Mouse (Mus musculus): ENCODE measurements around the gene Cd200r1. TPM values are rescaled to one million over a fixed set of nuclear protein-coding genes. Genes with fewer than 3 reads are reported as not detected.

Cd200r1 gene
- total and polyA plus RNA-seq, 3 experiments: 1.4 to 1.6 TPM; not detected in 1

DNA sequence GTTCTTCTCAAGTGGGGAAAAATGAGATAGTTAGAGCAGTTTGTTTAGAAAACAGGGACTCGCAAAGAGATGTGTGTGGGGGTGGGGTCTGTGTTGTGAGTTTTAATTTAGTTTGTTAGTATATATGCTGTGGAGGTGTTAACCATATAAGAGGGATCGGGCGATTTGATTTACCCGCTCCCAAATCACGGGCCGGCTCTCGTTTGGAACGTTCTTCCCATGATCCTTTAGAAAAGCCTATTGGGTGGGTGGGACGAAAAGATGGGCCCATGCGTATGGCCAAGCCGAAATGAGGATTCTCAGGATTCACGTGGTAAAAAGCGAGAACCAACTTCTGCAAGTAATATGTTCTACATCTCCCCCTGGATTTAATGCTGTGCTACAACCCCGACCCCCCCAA lies 40.7 kb upstream of the Cd200r1 start:
- Histone ChIP-seq H3K9me3 (replicated peaks; ENCODE audit: insufficient read depth, low read length) (no peaks in the 10 kb centered on the region), H3K36me3 (ENCODE audit: control insufficient read depth in 1 of 2, insufficient read depth in 2 of 2, low read length in 2 of 2) (peaks cover 2 to 36% of the 10 kb centered on the region in 2 experiments; a peak in 3 of 4 replicates), H3K4me1 (ENCODE audit: control insufficient read depth in 1 of 2, insufficient read depth in 2 of 2, low read length in 2 of 2) (peaks cover 2 to 10% of the 10 kb centered on the region in 2 experiments; a peak in 3 of 4 replicates), H3K79me2 (ENCODE audit: control insufficient read depth, insufficient read depth, low read length, poor library complexity) (peaks cover 18% of the 10 kb centered on the region), H3K27me3 (ENCODE audit: control insufficient read depth in 1 of 2, insufficient read depth in 2 of 2, low read length in 2 of 2) (no peaks in the 10 kb centered on the region), H3K27ac (ENCODE audit: control insufficient read depth, low read depth, low read length) (peak overlapping the region; percentile 75), H3K4me3 (ENCODE audit: control insufficient read depth in 1 of 2, insufficient read depth in 1 of 2, low read depth in 2 of 2, low read length in 2 of 2) (peak overlapping the region; percentile 90 to 99), H3K9ac (ENCODE audit: control insufficient read depth, low read depth, low read length, poor library complexity, severe bottlenecking) (peak overlapping the region; percentile 95)
- DNase-seq (ENCODE audit: low read depth, low spot score): peak; percentile 69
- TF ChIP-seq USF2 (IDR thresholded peaks at IDR 0.05; ENCODE audit: borderline replicate concordance in 1 of 2, insufficient read depth in 1 of 2, low read depth in 1 of 2, low read length in 2 of 2): no peak
- TF ChIP-seq MYC (IDR thresholded peaks at IDR 0.05; ENCODE audit: low read depth, low read length): 0 out of 2 replicates have a peak, but pooled peaks have one; percentile 65
- no peak for TF ChIP-seq JUND (IDR thresholded peaks at IDR 0.05; ENCODE audit: low read depth, low read length)

DNA sequence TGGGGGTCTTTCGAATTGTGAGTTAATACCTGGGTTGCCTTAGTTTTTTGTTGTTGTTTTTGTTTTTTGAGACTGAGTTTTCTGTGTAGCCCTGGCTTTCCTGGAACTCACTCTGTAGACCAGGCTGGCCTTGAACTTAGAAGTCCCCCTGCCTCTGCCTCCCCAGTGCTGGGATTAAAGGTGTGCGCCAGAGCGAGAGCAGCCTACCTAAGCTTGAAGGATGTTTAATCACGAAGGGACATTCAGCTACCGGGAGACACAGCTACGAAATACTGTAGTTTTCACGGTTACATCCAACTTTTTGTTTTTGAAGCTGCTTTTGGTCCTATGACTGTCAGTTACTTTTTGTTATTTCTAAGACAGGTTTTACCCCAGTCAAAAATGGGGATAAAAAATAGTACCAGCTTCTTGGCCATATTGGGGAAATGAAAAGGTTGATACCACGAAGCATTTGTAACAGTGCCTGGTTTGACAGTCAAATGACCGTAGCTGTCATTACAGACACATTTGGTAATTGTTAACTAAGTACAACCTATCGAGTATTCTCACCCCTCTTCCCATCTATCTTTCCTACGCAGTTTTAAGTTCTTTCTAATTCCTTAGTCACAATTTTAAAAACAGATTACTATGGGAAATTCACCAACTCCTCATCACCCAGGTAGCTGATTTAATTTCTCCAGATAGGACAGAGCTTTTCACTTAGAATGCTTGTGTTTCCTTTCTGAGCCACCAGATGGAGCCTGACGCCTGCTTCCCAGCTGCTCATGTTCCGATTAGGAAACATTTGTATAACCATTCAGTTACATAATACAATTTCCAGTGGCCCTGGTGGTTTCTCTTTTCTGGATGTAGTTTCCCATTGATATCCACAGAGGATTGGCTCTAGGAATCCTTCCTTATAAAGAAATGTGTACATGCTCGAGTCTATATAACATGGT lies 40.0 kb upstream of the Cd200r1 start:
- H3K27ac ChIP-seq (ENCODE audit: control insufficient read depth, low read depth, low read length): no peak overlapping the region
- peak; percentile 86 for DNase-seq (ENCODE audit: low read depth, low spot score)
- H3K9ac ChIP-seq (ENCODE audit: control insufficient read depth, low read depth, low read length, poor library complexity, severe bottlenecking): peak overlapping the region; percentile 95
- no peaks in the 10 kb centered on the region for H3K9me3 ChIP-seq (replicated peaks; ENCODE audit: insufficient read depth, low read length)
- H3K79me2 ChIP-seq (ENCODE audit: control insufficient read depth, insufficient read depth, low read length, poor library complexity): peaks cover 18% of the 10 kb centered on the region
- peak overlapping the region; percentile 90 to 99 for H3K4me3 ChIP-seq (ENCODE audit: control insufficient read depth in 1 of 2, insufficient read depth in 1 of 2, low read depth in 2 of 2, low read length in 2 of 2)
- TF ChIP-seq RAD21 (IDR thresholded peaks at IDR 0.05; ENCODE audit: low read depth, low read length) (peak; percentile 78), POLR2A (IDR thresholded peaks at IDR 0.05; ENCODE audit: control insufficient read depth in 1 of 2, insufficient read depth in 1 of 2, low read depth in 1 of 2, low read length in 2 of 2, poor library complexity in 1 of 2) (no peak), GATA1 (IDR thresholded peaks at IDR 0.05; ENCODE audit: low read depth, low read length) (peak; percentile 21; the same call in 1 of the 2 replicates), BHLHE40 (IDR thresholded peaks at IDR 0.05; ENCODE audit: borderline replicate concordance, low read depth, low read length) (0 out of 2 replicates have a peak, but pooled peaks have one; percentile 21), SIN3A (IDR thresholded peaks at IDR 0.05; ENCODE audit: low read length) (peak; percentile 72), SMC3 (IDR thresholded peaks at IDR 0.05; ENCODE audit: low read depth, low read length) (peak; percentile 89), ZC3H11A (IDR thresholded peaks at IDR 0.05; ENCODE audit: low read depth, low read length) (peak; percentile 69), MEF2A (IDR thresholded peaks at IDR 0.05; ENCODE audit: extremely low read depth, insufficient replicate concordance, low read depth, low read length, poor library complexity, severe bottlenecking) (no peak), JUND (IDR thresholded peaks at IDR 0.05; ENCODE audit: low read depth, low read length) (no peak), ETS1 (IDR thresholded peaks at IDR 0.05; ENCODE audit: low read depth, low read length) (peak; percentile 29; the same call in 1 of the 2 replicates), CTCF (IDR thresholded peaks at IDR 0.05 in 2 of 3, conservative IDR thresholded peaks at IDR 0.05 in 1 of 3; ENCODE audit: control insufficient read depth in 1 of 3, insufficient read depth in 1 of 3, low read depth in 2 of 3, low read length in 3 of 3, poor library complexity in 1 of 3, severe bottlenecking in 1 of 3) (peak; percentile 76 to 85 (median 81))
- H3K4me1 ChIP-seq (ENCODE audit: control insufficient read depth in 1 of 2, insufficient read depth in 2 of 2, low read length in 2 of 2): peaks cover 2 to 10% of the 10 kb centered on the region in 2 experiments; a peak in 3 of 4 replicates
- H3K36me3 ChIP-seq (ENCODE audit: control insufficient read depth in 1 of 2, insufficient read depth in 2 of 2, low read length in 2 of 2): peaks cover 4 to 36% of the 10 kb centered on the region in 2 experiments; a peak in 3 of 4 replicates
- H3K27me3 ChIP-seq (ENCODE audit: control insufficient read depth in 1 of 2, insufficient read depth in 2 of 2, low read length in 2 of 2): no peaks in the 10 kb centered on the region
